31 mouse cellular contexts compared by ENCODE assay signal in the genomic region with DNA sequence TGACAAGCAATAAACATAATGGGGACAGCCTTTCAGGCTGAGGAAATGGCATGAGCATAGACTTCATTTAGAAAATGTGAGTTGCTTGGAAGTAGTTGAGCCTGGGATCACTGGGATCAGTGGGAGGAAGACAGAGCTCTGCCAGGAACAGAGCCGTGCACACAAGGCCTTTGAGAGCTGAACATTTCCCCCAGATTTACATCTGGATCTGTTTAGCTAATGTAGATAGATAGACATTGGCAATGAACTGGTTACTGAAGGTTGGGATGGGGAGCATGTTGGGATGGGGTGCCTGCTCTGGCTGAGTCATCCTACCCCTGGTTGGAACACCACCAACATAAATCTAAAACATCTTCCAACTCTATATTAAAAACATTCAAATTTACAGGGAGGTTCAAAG. TPM values are rescaled to one million over a fixed set of nuclear protein-coding genes. Genes with fewer than 3 reads are reported as not detected.
A peak's percentile ranks its signal among the peaks of the same experiment; 100 is the strongest.
DNase-seq lines count a peak whose midpoint lies in the region; ATAC-seq and TF ChIP-seq lines count a peak whose summit lies in the region.
"Had no signal": no experiment of that assay in that cellular context is flagged by ENCODE, and none has a peak within 500 bp of the region (broad histone marks: within the 10 kb centered on the region; RNA-seq: fewer than 3 reads in every experiment).

No protein-coding gene starts in this region.

- TF ChIP-seq CTCF in embryonic fibroblast, embryonic 13.5 days (IDR thresholded peaks at IDR 0.05; ENCODE audit: borderline replicate concordance, insufficient read depth, low read length), result no peak

- DNase-seq in embryonic facial prominence, embryonic 10.5 days (ENCODE audit: low spot score), result no peak
- DNase-seq in 3T3-L1 (ENCODE audit: low read depth, low spot score), result peak; percentile 79
- DNase-seq in right cerebral cortex, postnatal 36 days (ENCODE audit: low spot score in 2 of 2), result no peak
- DNase-seq in Muller cell, postnatal 12 days (ENCODE audit: inconsistent ontology term), result no peak
- DNase-seq: adrenal gland, postnatal 10 days; adrenal gland, postnatal 36 days; B cell, adult 2 months; cerebellum, adult 18-20 months; cerebellum, adult 9-10 months; cerebellum, postnatal 14 days; forebrain, postnatal 0 days; gastrocnemius, adult 2 months; gastrocnemius, postnatal 14 days; heart, adult 18-20 months; heart, postnatal 10 days; heart, postnatal 4 days had no signal

- no peak overlapping the region for H3K4me3 ChIP-seq in embryonic facial prominence, embryonic 12.5 days
- H3K4me3 ChIP-seq in embryonic facial prominence, embryonic 10.5 days, result no peak overlapping the region
- H3K4me3 ChIP-seq in embryonic facial prominence, embryonic 13.5 days, result no peak overlapping the region
- no peak overlapping the region for H3K4me3 ChIP-seq in embryonic fibroblast, embryonic 13.5 days (ENCODE audit: insufficient read depth, low read length)
- H3K4me3 ChIP-seq in forebrain, embryonic 15.5 days, result no peak overlapping the region
- H3K4me3 ChIP-seq: forebrain, embryonic 10.5 days; forebrain, embryonic 13.5 days; gastrocnemius, adult 2 months; heart, embryonic 12.5 days; heart, embryonic 15.5 days had no signal

- H3K4me1 ChIP-seq in embryonic facial prominence, embryonic 12.5 days, result 0 out of 2 replicates have a peak, but pooled peaks cover 11% of the 10 kb centered on the region
- no peaks in the 10 kb centered on the region for H3K4me1 ChIP-seq in embryonic facial prominence, embryonic 10.5 days
- peaks cover 21% of the 10 kb centered on the region for H3K4me1 ChIP-seq in embryonic facial prominence, embryonic 13.5 days
- peaks cover 7% of the 10 kb centered on the region for H3K4me1 ChIP-seq in embryonic fibroblast, embryonic 13.5 days (ENCODE audit: control insufficient read depth, insufficient read depth, low read length)
- no peaks in the 10 kb centered on the region for H3K4me1 ChIP-seq in forebrain, embryonic 15.5 days
- H3K4me1 ChIP-seq: forebrain, embryonic 10.5 days; forebrain, embryonic 13.5 days; heart, embryonic 12.5 days; heart, embryonic 15.5 days had no signal

- H3K27me3 ChIP-seq in embryonic facial prominence, embryonic 12.5 days, result no peaks in the 10 kb centered on the region
- no peaks in the 10 kb centered on the region for H3K27me3 ChIP-seq in embryonic facial prominence, embryonic 10.5 days (replicated peaks; ENCODE audit: low read depth, poor library complexity, severe bottlenecking)
- no peaks in the 10 kb centered on the region for H3K27me3 ChIP-seq in embryonic facial prominence, embryonic 13.5 days
- H3K27me3 ChIP-seq in forebrain, embryonic 15.5 days, result no peaks in the 10 kb centered on the region
- H3K27me3 ChIP-seq: CH12.LX; forebrain, embryonic 13.5 days; heart, embryonic 12.5 days; heart, embryonic 15.5 days had no signal

- 0 out of 2 replicates have a peak, but pooled peaks have one; percentile 63 for ATAC-seq in embryonic facial prominence, embryonic 12.5 days (ENCODE audit: insufficient number of reproducible peaks, insufficient read depth, low FRiP score, low TSS enrichment)
- peak; percentile 62; the same call in 1 of the 2 replicates for ATAC-seq in embryonic facial prominence, embryonic 13.5 days (ENCODE audit: insufficient number of reproducible peaks, insufficient read depth, low FRiP score, low TSS enrichment, low read depth)
- no peak for ATAC-seq in forebrain, embryonic 15.5 days (replicated peaks)
- ATAC-seq: activated CD4-positive, CD25-positive, alpha-beta regulatory T cell, adult 4 months; forebrain, embryonic 13.5 days; forebrain, postnatal 0 days; hindbrain, postnatal 0 days; inflammation-experienced regulatory T-cells, adult 6 months; intestine, embryonic 16.5 days had no signal

- no peaks in the 10 kb centered on the region for H3K36me3 ChIP-seq in embryonic facial prominence, embryonic 12.5 days
- H3K36me3 ChIP-seq in embryonic facial prominence, embryonic 10.5 days (replicated peaks), result no peaks in the 10 kb centered on the region
- H3K36me3 ChIP-seq in embryonic facial prominence, embryonic 13.5 days, result no peaks in the 10 kb centered on the region
- no peaks in the 10 kb centered on the region for H3K36me3 ChIP-seq in forebrain, embryonic 15.5 days
- H3K36me3 ChIP-seq: forebrain, embryonic 10.5 days; G1E; heart, embryonic 12.5 days; heart, embryonic 15.5 days had no signal

- H3K27ac ChIP-seq in embryonic facial prominence, embryonic 12.5 days, result 0 out of 2 replicates have a peak overlapping the region, but pooled peaks have one; percentile 51
- no peak overlapping the region for H3K27ac ChIP-seq in embryonic facial prominence, embryonic 10.5 days (replicated peaks)
- peak overlapping the region; percentile 55; the same call in 1 of the 2 replicates for H3K27ac ChIP-seq in embryonic facial prominence, embryonic 13.5 days
- peak overlapping the region; percentile 95 for H3K27ac ChIP-seq in embryonic fibroblast, embryonic 13.5 days (ENCODE audit: insufficient read depth, low read length)
- H3K27ac ChIP-seq in forebrain, embryonic 15.5 days (replicated peaks), result no peak overlapping the region
- H3K27ac ChIP-seq: forebrain, embryonic 10.5 days; forebrain, embryonic 13.5 days; gastrocnemius, adult 2 months; heart, embryonic 15.5 days; hindbrain, embryonic 14.5 days; hindbrain, postnatal 0 days had no signal

- no peak overlapping the region for H3K4me2 ChIP-seq in embryonic facial prominence, embryonic 12.5 days (replicated peaks)
- no peak overlapping the region for H3K4me2 ChIP-seq in embryonic facial prominence, embryonic 13.5 days
- H3K4me2 ChIP-seq in forebrain, embryonic 15.5 days (replicated peaks), result no peak overlapping the region
- H3K4me2 ChIP-seq: forebrain, embryonic 13.5 days; heart, embryonic 12.5 days; heart, embryonic 15.5 days; hindbrain, embryonic 14.5 days had no signal

- TF ChIP-seq POLR2A in embryonic fibroblast, embryonic 13.5 days (IDR thresholded peaks at IDR 0.05; ENCODE audit: low read depth, low read length), result no peak

- no peaks in the 10 kb centered on the region for H3K9me3 ChIP-seq in embryonic facial prominence, embryonic 12.5 days
- H3K9me3 ChIP-seq in embryonic facial prominence, embryonic 10.5 days, result no peaks in the 10 kb centered on the region
- no peaks in the 10 kb centered on the region for H3K9me3 ChIP-seq in embryonic facial prominence, embryonic 13.5 days
- H3K9me3 ChIP-seq in forebrain, embryonic 15.5 days, result no peaks in the 10 kb centered on the region
- H3K9me3 ChIP-seq: forebrain, embryonic 10.5 days; forebrain, embryonic 13.5 days; G1E; heart, embryonic 12.5 days; heart, embryonic 15.5 days had no signal

- H3K9ac ChIP-seq in embryonic facial prominence, embryonic 12.5 days, result no peak overlapping the region
- H3K9ac ChIP-seq in embryonic facial prominence, embryonic 13.5 days, result no peak overlapping the region
- no peak overlapping the region for H3K9ac ChIP-seq in forebrain, embryonic 15.5 days (replicated peaks)
- H3K9ac ChIP-seq: forebrain, embryonic 13.5 days; forebrain, postnatal 0 days; heart, embryonic 12.5 days; heart, embryonic 15.5 days; hindbrain, embryonic 14.5 days had no signal

- WGBS in embryonic facial prominence, embryonic 12.5 days, result 34% methylated on average over 1 of the region's 1 CpGs
- 39% methylated on average over 1 of the region's 1 CpGs for WGBS in embryonic facial prominence, embryonic 10.5 days
- 26% methylated on average over 1 of the region's 1 CpGs for WGBS in embryonic facial prominence, embryonic 13.5 days
- WGBS in forebrain, embryonic 15.5 days, result 90% methylated on average over 1 of the region's 1 CpGs

RNA-seq across cellular contexts. Expression of a gene that starts 36.5 kb away (rescaled TPM):
- polyA plus RNA-seq in embryonic facial prominence, embryonic 12.5 days (2016; fragmentation: Nextera tagmentation; extraction: Ambion mirVana), result 85.1 and 88.5 TPM in 2 replicates
- 12.9 and 15.9 TPM in 2 replicates for polyA plus RNA-seq in embryonic facial prominence, embryonic 10.5 days (2016; fragmentation: Nextera tagmentation; extraction: Ambion mirVana)
- polyA plus RNA-seq in embryonic facial prominence, embryonic 13.5 days (2015; fragmentation: Nextera tagmentation; extraction: Ambion mirVana), result 115 and 129 TPM in 2 replicates
- 187 and 323 TPM in 2 replicates for polyA plus RNA-seq in embryonic fibroblast, embryonic 13.5 days (2011; ENCODE audit: insufficient read length, low read depth, missing spikeins)
- 2.6 and 2.7 TPM in 2 replicates for polyA plus RNA-seq in forebrain, embryonic 15.5 days (2015; fragmentation: Nextera tagmentation; extraction: Ambion mirVana)
- polyA plus RNA-seq: G1E; inflammation-experienced regulatory T-cells, adult 6 months had no signal

Comparison
In these comparisons a context has a peak if more than half of its experiments do, and no peak if none do; other contexts are left out.
1. H3K27ac ChIP-seq: peak in embryonic facial prominence, embryonic 12.5 days (single experiment), embryonic facial prominence, embryonic 13.5 days (single experiment) and embryonic fibroblast, embryonic 13.5 days (single experiment); none in embryonic facial prominence, embryonic 10.5 days (single experiment) and forebrain, embryonic 15.5 days (single experiment).